Mouse (Mus musculus): ENCODE measurements around the gene Tuft1.
A peak's percentile ranks its signal among the peaks of the same experiment; 100 is the strongest.
"Not testable (repeated sequence)": the region's sequence is repeated elsewhere in the genome, so short reads cannot be mapped to it uniquely, and the experiment has no call there.

The Tuft1 gene

DNA sequence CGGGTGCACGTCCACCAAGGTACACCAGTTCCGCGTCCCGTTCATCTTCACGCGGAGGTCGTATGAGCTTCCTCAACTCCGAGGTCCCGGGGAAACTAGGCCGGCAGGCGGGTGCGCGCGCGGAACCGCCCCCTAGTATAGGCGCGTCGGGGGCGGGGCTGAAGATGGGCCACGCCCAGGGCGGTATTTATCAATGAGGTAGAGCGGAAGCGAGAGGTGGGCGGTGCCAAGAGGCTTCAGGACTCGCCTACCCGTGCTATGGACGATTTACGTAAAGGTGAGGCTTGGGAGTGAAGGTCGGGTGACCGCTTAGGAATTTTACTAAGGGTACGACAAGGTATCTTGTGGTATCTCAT, at the start of gene Tuft1:
Gene Tuft1 (minus strand): TSS at position 133 of the 356 bp plus-strand sequence.
- DNase-seq: peak; percentile 76 to 81

DNA sequence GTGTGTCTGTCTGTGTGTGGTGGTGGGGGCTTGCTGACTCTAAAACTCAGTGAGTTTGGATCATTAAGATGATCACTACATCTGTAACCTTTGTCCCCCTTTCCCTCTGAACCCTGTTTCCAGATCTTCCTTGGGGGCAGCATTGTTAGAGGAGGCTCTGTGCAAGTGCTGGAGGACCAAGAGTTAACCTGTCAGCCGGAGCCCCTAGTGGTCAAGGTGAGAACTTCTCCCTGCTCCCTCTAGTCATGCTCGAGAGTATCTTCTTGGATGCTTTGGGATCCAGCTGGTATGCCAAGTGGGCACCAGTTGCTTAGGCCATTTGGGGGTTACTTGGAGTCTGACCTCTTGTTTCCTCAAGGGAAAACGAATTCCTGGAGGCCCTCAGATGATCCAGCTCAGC, 44.7 kb upstream of the Tuft1 start:
- peak; percentile 55 to 65 for DNase-seq

DNA sequence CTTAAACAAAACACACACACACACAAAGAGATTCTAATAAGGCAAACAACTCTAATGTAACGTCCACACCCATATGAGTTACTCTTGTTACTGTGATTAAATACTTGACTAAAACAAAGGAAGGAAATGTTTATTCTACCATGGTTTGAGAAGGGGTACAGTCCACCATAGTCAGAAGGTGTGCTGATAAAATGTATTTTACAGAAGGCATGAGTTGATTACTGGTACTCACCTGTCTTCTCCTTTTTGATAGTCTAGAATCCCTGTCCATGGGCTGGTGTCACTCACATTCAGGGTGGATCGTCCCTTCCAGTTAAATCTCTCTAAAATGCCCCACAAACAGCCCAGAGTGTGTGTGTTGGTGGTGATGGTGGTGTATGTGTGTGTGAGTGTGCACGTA, 44.2 kb upstream of the Tuft1 start:
- DNase-seq: no peak

DNA sequence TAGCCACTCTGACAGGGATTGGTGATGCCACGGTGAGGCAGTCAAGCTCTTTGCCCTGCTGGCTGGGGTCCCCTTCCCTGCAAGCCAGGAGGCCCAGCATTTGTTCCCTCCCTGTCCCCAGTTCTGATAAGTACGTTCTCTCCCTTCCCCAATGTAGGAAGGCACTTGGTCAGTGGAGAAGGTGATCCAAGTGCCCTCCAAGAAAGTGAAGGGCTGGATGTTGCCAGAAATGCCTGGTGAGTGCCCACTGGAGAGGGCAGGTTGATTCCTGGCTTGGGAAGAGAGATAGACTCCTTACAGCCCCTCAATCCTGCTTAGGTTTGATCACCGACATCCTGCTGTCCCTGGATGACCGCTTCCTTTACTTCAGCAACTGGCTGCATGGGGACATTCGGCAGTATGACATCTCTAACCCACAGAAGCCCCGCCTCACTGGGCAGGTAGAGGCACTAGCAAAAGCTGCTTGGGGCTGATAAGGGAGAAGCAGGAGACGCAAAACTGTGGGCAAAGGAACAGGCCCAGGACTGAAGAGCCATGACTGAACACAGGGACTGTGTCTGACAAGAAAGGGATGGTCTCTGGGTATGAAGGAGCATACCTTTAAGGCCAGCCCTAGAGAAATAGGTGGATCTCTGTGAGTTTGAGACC, 43.6 kb upstream of the Tuft1 start:
- not testable (repeated sequence) for DNase-seq

DNA sequence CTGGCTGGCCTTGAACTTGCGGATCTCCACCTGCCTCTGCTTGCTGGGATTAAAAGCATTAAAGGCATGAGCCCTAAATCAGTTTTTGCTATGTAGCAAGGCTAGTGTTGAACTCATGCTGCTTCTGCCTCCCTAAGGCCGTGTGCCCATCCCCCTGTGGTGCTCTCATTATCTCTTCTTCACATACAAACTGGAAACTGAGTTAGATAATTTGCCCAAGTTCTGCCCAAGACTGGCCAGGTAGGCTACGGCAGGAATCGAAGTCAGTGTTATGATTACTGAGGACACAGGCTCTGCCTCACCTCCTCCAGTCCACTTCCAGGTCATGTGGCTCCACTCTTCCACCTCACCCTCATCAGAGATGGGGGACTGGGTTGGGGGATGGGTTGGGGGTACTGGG, 37.6 kb upstream of the Tuft1 start:
- not testable (repeated sequence) for DNase-seq

DNA sequence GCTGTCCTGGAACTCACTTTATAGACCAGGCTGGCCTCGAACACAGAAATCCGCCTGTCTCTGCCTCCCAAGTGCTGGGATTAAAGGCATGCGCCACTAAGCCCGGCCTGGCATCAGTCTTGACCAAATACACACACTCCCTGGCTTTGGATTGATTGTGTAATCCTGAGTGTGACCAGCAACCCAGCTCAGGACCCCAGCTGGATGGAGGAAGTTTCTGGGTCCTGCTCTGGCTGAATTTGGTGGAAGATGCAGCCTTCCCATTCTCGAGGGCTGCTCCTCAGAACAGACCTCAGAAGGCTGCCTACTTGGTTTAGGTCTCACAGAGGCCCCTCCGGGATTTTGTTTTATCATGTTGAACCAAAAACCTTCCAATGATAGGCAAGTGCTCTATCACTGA, 36.9 kb upstream of the Tuft1 start:
- not testable (repeated sequence) for DNase-seq

DNA sequence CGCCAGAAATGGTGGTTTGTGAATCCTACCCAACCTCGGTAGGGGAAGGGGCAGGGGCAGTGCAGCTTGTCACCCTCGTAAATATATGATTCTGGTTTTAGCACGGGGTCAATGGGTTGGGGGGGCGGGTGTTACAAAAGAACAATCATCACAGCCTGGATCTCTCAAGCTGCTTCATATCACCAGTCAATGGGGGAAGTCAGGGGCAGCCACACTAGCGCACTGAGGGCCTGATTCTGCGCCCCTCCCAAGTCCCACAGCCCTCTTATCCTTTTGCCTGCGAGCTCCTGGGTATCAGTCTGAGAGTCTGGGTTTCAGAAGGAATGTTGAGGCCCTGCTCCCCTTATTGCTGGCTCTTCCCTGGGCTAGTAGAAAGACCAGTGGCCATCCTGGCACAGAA, 35.2 kb upstream of the Tuft1 start:
- not testable (repeated sequence) for DNase-seq

DNA sequence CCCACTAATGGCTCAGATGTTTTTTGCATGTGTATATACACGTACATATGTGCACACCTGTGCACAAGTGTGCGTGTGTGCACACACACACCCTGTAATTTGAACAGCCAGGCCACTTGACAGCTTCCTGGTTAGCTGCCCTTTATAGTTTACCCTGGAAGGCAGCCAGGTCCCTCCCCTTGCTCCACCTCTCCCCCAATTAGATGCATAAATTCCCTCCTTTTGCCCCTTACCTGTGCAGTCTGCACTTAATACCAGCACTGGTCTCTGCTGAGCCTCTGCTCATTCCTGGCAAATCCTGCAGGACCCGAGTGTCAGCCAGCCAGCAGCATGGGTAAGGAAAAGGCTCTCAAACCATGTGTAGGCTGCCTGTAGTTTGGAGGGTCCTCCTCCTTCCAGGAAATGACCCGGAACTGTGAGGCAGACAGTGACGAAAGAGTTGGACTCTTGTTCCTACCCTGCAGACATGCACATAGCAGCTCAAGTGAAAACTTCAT, 34.7 kb upstream of the Tuft1 start, which contains the start of gene Selenbp2:
Gene Selenbp2 (plus strand): TSS at position 228 of the 497 bp plus-strand sequence.
- no peak for DNase-seq

DNA sequence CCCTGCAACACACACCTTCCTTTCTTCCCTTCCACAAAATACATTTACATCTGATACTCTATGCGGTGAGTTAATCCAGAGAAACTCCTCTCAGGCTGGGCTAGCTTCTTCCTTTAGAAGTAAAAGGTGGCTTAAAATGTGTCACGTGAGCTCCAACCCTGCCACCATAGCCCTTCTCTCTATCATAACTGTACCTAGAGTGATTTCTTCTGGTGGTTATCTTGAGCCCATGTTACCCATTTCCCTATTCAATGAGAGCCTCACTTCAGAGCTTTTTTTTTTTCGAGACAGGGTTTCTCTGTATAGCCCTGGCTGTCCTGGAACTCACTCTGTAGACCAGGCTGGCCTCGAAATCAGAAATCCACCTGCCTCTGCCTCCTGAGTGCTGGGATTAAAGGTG, 33.0 kb upstream of the Tuft1 start:
- DNase-seq: not testable (repeated sequence)

DNA sequence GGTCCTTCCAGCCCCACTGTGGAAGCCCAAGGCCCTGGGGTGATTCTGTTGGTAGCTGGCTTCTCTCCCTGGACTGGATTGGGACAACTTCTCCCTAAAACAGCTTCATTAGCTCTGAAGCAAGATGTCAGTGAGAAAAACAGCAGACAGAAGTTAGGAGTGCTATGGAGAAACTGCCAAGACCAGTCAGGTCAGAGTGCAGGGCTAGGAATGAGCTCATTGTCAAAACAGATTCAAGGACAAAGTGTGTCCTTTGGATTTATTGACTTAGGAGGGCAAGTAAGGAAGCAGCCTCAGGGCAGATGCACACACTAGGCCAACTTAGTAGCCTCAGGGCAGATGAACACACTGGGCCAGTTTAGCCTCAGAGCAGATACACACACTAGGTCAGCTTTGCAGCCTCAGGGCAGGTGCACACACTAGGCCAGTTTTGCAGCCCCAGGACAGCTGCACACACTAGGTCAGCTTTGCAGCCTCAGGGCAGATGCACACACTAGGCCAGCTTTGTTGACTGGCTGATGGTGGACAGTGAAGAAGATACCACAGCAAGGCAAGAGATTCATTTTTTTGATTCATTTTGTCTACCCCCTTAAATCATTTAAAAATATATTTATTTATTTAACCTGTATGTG, 32.1 kb upstream of the Tuft1 start:
- no peak for DNase-seq

DNA sequence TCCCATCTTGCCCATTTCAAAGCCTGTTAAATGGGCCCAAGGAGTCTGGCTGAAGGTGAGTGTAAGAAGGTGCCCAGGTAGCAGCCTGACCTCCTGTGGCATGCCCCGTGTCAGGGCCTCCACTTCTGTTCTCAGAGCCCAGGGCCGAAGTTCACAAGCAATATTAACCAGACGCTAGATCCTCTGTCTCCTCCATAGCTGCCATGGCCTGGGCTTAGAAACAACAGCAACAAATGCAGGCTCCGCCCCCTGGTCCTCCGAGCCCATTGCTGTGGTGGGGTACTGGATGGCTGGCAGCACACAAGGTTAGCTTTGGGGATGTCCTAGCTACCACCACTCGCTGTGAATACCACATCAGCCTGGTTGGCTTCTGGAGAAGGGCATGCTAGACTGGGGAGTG, 31.5 kb upstream of the Tuft1 start:
- not testable (repeated sequence) for DNase-seq

DNA sequence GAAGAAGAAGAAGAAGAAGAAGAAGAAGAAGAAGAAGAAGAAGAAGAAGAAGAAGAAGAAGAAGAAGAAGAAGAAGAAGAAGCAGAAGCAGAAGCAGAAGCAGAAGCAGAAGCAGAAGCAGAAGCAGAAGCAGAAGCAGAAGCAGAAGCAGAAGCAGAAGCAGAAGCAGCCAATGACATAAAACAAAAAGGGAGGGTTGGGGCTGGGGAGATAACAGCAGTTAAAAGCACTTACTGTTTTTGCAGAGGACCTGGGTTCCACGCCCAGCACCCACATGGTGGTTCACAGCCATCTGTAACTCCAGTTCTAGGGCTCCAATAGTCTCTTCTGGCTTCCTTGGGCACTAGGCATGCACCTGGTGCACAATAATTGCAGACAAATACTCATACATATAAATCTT, 30.5 kb upstream of the Tuft1 start:
- not testable (repeated sequence) for DNase-seq

DNA sequence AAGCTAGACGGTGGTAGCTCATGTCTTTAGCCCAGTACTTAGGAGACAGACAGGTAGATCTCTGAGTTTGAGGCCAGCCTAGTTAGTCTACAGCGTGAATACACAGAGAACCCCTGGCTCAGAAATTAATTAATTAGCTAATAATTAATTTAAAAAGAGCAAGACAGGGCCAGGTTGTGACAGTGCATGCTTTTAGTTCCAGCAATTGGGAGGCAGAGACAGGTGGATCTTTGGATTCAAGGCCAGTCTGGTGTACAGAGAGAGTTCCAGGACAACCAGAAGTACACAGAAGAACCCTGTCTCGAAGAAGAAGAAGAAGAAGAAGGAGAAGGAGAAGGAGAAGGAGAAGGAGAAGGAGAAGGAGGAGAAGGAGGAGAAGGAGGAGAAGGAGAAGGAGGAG, 30.0 kb upstream of the Tuft1 start:
- DNase-seq: not testable (repeated sequence)

DNA sequence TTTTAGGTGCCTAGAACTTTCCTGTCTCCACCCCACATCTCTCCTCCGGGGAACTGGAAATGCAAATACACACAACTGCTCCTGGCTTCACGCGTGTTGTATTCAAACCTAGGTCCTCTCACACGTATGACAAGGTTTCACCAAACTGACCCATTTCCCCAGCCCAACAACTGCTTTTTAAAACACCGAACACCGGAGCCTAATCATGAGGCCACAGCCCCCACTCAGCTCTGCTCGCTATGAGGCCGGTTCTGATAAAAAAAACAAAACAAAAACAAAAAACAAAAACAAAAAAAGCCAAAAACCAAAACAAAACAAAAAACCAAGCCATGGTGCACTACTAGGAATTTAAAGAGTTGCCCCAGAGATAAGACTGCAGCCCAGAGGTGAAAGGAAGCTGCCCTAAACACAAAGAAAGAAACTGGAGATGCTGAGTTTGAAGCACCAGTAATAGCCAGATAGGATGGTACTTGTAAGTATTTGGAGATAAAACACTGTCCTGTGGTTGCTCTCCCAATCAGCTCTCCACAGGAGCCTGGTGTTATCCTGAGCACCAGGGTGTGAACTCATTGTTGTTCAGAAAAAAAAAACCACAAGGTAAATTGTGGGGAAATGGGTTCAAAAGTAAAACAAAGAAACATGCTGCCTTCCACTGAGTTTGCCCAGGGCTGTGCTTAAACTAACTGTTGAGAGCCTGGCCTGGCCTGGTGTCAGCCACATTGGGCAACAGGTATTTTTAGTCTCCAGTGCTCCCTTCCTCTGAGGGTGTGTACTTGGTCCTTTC, 27.5 kb upstream of the Tuft1 start:
- DNase-seq: not testable (repeated sequence)

DNA sequence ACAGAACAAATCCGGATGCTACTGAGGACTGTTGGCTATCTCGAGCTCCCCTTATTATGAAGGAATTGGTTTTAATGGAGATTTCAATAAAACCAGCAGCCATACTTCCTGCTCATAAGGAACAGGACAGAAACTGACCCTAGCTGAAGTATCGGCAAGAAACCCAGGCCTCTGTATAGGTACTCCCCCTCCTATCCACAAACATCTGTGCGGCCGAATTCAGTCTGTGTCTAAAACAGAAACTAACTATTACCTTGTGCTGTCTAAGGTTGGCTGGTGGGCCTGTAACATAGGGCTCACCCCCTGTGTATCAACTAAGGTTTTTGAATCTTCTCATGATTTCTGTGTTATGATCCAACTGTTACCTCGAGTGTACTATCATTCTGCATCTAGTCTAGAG, 25.0 kb upstream of the Tuft1 start:
- no peak for DNase-seq

DNA sequence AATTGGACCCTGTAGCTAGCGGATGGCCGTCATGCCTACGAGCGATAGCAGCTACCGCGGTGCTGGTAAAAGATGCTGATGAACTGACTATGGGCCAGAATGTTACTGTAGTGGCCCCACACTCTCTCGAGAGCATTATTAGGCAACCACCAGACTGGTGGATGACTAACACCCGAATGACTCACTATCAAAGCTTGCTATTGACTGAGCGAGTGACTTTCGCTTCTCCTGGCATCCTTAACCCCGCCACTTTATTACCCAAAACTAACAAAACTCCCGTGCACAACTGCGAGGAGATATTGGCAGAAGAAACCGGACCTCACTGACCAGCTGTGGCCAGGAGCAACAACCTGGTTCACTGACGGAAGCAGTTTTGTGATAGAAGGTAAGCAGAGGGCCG, 22.1 kb upstream of the Tuft1 start:
- no peak for DNase-seq

DNA sequence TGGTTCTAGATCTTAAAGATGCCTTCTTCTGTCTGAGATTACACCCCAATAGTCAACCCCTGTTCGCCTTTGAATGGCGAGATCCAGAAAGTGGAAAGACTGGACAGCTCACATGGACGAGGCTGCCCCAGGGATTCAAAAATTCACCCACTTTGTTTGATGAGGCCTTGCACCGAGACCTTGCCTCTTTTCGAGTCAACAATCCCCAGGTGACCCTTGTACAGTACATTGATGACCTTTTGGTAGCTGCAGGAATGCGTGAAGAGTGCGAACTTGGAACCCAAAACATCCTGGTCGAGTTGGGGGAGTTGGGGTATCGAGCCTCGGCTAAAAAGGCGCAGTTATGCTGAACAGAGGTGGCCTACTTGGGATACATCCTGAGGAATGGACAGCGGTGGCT, 21.4 kb upstream of the Tuft1 start:
- DNase-seq: not testable (repeated sequence)

DNA sequence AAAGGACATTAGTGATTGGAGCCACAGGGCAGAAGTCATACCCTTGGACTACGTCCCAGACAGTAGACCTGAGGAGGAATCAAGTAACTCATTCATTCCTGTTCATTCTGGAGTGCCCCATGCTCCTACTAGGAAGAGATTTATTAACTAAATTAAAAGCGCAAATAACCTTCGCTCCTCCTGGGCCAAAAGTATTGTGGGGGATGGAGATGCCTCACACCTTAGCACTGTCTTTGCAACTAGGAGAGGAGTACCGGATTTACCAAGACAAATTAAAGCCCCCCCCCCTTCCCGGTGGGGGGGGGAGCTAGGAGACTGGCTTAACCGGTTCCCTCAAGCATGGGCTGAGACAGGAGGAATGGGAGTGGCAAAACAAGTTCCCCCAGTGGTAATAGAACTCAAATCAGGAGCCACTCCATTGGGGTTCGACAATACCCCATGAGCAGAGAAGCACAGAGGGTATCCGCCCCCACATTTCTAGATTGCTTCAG, 20.7 kb upstream of the Tuft1 start:
- DNase-seq: no peak

DNA sequence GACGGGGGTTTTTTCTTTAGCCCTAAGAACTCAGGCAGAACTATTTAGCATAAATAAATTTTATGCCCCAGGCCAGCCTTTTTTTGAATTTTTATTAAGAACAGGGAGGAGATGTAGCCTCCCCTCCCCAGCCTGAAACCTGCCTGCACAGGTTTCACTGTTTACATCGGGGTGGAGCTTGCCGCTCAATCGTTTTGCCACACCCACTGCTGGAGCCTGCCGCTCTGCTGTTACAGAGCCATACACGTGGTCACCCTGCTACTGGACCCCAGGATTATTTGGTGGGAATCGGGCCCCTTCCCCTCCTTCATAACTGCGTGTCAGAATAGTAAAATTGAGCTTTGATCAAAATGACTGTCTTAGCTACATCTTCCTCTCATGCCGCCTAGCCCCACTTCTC, 16.4 kb upstream of the Tuft1 start:
- DNase-seq: not testable (repeated sequence)

DNA sequence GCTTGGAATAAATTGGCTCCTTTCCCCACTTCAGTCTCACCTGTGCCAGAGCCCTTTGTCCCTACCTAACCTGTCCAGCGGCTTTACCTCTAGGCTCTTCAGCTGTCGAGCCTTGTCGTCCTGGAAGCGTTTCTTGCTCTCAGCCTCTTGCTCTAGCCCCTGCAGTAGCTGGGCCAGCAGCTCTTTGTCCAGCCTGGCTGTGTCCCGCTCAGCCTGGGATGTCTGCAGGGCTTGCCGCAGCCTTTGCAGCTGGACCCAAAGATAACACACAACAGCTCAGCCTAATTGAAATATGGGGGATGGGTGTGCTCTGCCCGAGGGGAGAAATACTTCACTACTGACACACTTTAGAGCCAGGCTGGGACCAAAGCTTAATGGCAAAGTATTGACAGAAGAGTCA, 7.2 kb upstream of the Tuft1 start:
- DNase-seq: not testable (repeated sequence)

DNA sequence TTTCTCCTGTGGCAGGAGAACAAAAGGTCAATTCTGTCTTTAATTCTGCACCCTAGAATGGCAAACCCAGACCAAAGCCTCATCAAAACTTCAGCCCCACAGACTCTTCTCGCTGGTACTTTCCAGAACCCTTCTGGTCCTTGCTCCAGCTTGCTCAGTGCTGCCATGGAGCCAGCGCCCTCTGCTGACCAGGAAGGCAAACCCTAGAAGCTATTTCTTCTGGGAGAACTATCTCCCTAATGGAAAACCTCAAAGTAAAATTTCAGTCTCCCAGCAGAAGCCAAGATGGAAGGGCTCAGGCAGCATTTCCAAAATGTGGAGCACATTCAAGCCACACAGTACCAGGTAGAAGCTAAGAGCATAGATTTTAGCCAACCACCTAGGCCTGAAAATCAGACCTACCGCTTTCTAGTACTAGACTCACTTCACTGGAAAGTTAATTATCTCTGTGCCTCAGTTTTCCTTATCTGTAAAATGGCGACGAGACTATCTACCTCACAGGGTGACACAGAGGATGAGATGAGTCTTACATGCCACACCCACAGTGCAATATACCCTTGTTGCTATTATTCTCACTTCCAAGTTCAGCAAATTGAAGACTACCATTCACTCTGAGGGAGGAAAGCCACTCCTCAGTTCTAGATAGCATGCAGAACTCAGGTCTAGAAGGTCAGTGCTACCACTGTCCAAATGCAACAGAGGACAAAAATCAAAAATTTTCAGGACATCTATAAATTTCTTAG, 6.6 kb upstream of the Tuft1 start:
- DNase-seq: not testable (repeated sequence)

DNA sequence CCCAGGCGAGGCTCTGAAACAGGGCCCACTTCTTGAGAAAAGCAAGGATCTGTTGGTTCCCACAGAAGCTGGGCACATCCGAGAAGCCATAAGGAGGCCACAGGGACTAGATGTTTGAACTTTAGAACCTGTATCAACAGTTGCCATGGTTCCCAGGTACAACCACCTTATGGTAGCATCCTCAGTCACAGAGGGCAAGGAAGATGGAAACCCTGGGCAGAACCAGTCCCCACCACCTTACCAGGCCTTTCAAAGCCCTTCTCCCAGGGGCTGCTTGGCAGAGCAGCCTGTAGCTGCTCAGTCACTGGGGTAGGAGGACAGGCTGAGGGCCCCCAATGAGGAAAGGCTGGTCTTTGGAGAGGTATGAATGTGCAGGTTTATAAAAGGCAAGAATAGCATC, 2.2 kb upstream of the Tuft1 start:
- DNase-seq: not testable (repeated sequence)

Measured in cerebellum, postnatal 10 days (tissue).